Mouse (Mus musculus) embryonic fibroblast, embryonic 13.5 days (primary cell): ENCODE measurements around the gene Ddx39b.

Source experiments
- CTCF ChIP-seq: IDR thresholded peaks from 2 replicates; pipeline ENCODE4 v1.5.1; 2011; ENCODE audit warnings: mild to moderate bottlenecking, control low read depth, low read length, moderate library complexity, borderline replicate concordance; ENCODE audit not compliant: insufficient read depth
- POLR2A ChIP-seq: IDR thresholded peaks from 2 replicates; pipeline ENCODE4 v1.6.1; 2011; ENCODE audit warnings: low read depth, mild to moderate bottlenecking, control low read depth, low read length, moderate library complexity

DNA sequence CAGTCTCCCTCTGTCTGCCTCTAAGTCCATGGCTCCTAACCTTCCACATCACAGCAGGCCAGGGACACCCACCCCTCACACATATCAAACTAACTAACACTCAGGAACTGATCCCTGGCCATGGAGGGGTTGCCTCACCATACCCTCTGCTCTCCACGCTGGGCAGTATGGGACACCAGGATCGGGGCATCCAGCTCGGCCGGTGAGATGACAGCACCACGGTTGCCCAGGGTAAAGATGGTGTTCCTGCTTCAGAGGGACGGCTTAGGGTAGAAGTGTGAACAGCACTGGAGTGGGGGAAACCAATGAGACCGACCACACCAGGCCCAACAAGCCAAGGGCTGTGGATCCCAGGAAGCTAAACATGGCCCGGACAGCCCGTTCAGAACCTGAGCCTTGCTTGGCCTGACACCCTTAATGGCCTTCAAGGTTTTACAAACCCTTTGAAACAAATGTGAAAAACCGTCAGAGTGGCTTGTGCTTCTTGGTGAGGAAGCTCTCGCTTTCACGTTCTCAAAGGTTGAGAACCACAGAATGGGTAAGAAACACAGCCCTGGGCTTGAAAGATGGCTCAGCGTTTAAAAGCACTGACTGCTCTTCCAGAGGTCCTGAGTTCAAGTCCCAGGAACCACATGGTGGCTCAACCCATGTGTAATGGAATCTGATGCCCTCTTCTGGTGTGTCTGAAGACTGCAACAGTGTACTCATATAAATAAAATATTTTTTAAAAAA is 37.6 kb downstream of the Ddx39b start:
- TF ChIP-seq POLR2A = no peak
- no peak for TF ChIP-seq CTCF
